Mouse (Mus musculus) cortical plate, adult 2 months (tissue): Measurements from ENCODE around the gene Cd163.

Source experiments
- CTCF ChIP-seq: fragments of 200-500 bp; IDR thresholded peaks from 2 replicates; pipeline ENCODE4 v1.5.1; 2011; ENCODE audit warnings: mild to moderate bottlenecking, control low read depth, low read length; ENCODE audit not compliant: insufficient read depth; ENCODE audit errors: extremely low read depth
- POLR2A ChIP-seq: fragments of 200-500 bp; IDR thresholded peaks from 2 replicates; pipeline ENCODE4 v1.6.1; 2011; ENCODE audit warnings: mild to moderate bottlenecking, low read length, control low read depth; ENCODE audit not compliant: insufficient read depth; ENCODE audit errors: extremely low read depth

DNA sequence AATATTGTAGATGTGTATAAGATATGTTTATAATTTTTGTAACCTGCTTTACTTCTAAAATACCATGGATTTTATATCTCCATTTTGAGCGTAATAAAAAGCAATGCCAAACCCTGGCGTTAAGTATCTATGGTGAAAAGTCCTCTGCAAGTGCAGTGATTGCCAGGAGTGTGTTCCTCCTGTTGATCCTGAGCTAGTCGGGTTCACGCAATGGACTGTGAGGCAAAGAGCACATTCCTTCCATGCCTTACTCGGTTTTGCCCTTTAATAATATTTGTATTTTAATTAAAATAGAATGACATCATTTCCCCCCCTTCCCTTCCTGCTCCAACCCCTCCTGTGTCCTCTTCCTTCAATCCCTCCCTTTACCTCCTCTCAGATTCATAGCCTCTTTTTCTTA is 26.8 kb upstream of the Cd163 start:
- TF ChIP-seq CTCF: no peak
- no peak for TF ChIP-seq POLR2A
